Mouse (Mus musculus) erythroblast, embryonic 14.5 days (primary cell): Measurements from ENCODE around the gene Chchd10. TPM values are rescaled to one million over a fixed set of nuclear protein-coding genes. Genes with fewer than 3 reads are reported as not detected.

ENCODE experiments used
- H3K27me3 ChIP-seq: 2 replicates; pipeline ENCODE4 v1.6.1; 2012; ENCODE audit warnings: inconsistent platforms; ENCODE audit not compliant: control insufficient read depth
- H3K36me3 ChIP-seq: 2 replicates; pipeline ENCODE4 v1.6.1; 2012; ENCODE audit warnings: mild to moderate bottlenecking, inconsistent platforms; ENCODE audit not compliant: control insufficient read depth
- H3K4me1 ChIP-seq: 2 replicates; pipeline ENCODE4 v1.6.1; 2012; ENCODE audit warnings: inconsistent platforms; ENCODE audit not compliant: control insufficient read depth
- H3K4me3 ChIP-seq: replicated peaks from 2 replicates; pipeline ENCODE3; 2012; ENCODE audit warnings: moderate library complexity, mild to moderate bottlenecking, inconsistent platforms
- H3K9me3 ChIP-seq: 2 replicates; pipeline ENCODE4 v1.6.1; 2012; ENCODE audit warnings: low read length, inconsistent platforms, mixed read lengths; ENCODE audit not compliant: control insufficient read depth
- GATA1 ChIP-seq: IDR thresholded peaks from 2 replicates; pipeline ENCODE4 v1.6.1; 2012; ENCODE audit warnings: low read length, inconsistent platforms, mixed read lengths
- TAL1 ChIP-seq: IDR thresholded peaks from 3 replicates; pipeline ENCODE4 v1.6.1; 2012; ENCODE audit warnings: low read length, inconsistent platforms, mixed read lengths
- polyA plus RNA-seq: library from polyadenylated mRNA; stranded (reverse); fragments of >175 nt; gene quantifications from 2 replicates; pipeline ENCODE4 v1.2.3, GENCODE M21; 2012

The Chchd10 gene
- polyA plus RNA-seq, 1 experiment: 127 TPM

- no peak for TF ChIP-seq GATA1
- TF ChIP-seq TAL1: no peak
- no peaks in the 10 kb centered on the region for H3K27me3 ChIP-seq
- no peak overlapping the region for H3K4me3 ChIP-seq
- H3K4me1 ChIP-seq: peaks cover 49% of the 10 kb centered on the region
- peaks cover 54% of the 10 kb centered on the region for H3K36me3 ChIP-seq
- no peaks in the 10 kb centered on the region for H3K9me3 ChIP-seq
These were observed 13.9 kb upstream of the Chchd10 start for GRCm38 (mm10) chr10:75919026-75919425.

- Histone ChIP-seq H3K4me1 (peaks cover 49% of the 10 kb centered on the region), H3K9me3 (no peaks in the 10 kb centered on the region), H3K27me3 (peaks cover 10% of the 10 kb centered on the region), H3K4me3 (peak within 1 kb of the TSS; percentile 89), H3K36me3 (peaks cover 34% of the 10 kb centered on the region)
- TF ChIP-seq GATA1: no peak
- TF ChIP-seq TAL1: no peak
These were observed 11.8 kb upstream of the Chchd10 start, which contains the start of gene Smarcb1 for GRCm38 (mm10) chr10:75921026-75921725. Gene Smarcb1 (minus strand): TSS chr10:75921617.

- H3K9me3 ChIP-seq: no peaks in the 10 kb centered on the region
- peak overlapping the region; percentile 89 for H3K4me3 ChIP-seq
- peaks cover 27% of the 10 kb centered on the region for H3K36me3 ChIP-seq
- TF ChIP-seq GATA1: no peak
- no peak for TF ChIP-seq TAL1
- peaks cover 18% of the 10 kb centered on the region for H3K27me3 ChIP-seq
- peaks cover 49% of the 10 kb centered on the region for H3K4me1 ChIP-seq
These were observed 11.0 kb upstream of the Chchd10 start for GRCm38 (mm10) chr10:75921726-75922560.

GRCm38 (mm10) chr10:75924324-75924723, 8.6 kb upstream of the Chchd10 start:
- Histone ChIP-seq H3K36me3 (peaks cover 4% of the 10 kb centered on the region), H3K27me3 (peaks cover 41% of the 10 kb centered on the region), H3K9me3 (no peaks in the 10 kb centered on the region), H3K4me1 (peaks cover 39% of the 10 kb centered on the region), H3K4me3 (no peak overlapping the region)
- TF ChIP-seq TAL1 (no peak), GATA1 (no peak)

GRCm38 (mm10) chr10:75926396-75926795, 6.5 kb upstream of the Chchd10 start:
- no peak for TF ChIP-seq TAL1
- TF ChIP-seq GATA1: no peak
- H3K4me1 ChIP-seq: peaks cover 25% of the 10 kb centered on the region
- H3K4me3 ChIP-seq: no peak overlapping the region
- H3K36me3 ChIP-seq: no peaks in the 10 kb centered on the region
- peaks cover 2% of the 10 kb centered on the region; the same call in 1 of the 2 replicates for H3K9me3 ChIP-seq
- H3K27me3 ChIP-seq: peaks cover 62% of the 10 kb centered on the region

- Histone ChIP-seq H3K9me3 (peaks cover 6% of the 10 kb centered on the region; the same call in 1 of the 2 replicates), H3K27me3 (peaks cover 87% of the 10 kb centered on the region)
- TF ChIP-seq GATA1 (no peak), TAL1 (no peak)
These were observed 2.6 kb upstream of the Chchd10 start for GRCm38 (mm10) chr10:75930304-75930703.

GRCm38 (mm10) chr10:75931311-75931710, 1.6 kb upstream of the Chchd10 start:
- TF ChIP-seq TAL1: no peak
- TF ChIP-seq GATA1: no peak
- Histone ChIP-seq H3K4me1 (peaks cover 31% of the 10 kb centered on the region), H3K9me3 (peaks cover 6% of the 10 kb centered on the region; the same call in 1 of the 2 replicates), H3K27me3 (peaks cover 77% of the 10 kb centered on the region), H3K36me3 (peaks cover 3% of the 10 kb centered on the region), H3K4me3 (no peak overlapping the region)

More at GRCm38 (mm10) chr10:75930304-75930703, 2.6 kb upstream of the Chchd10 start:
- Histone ChIP-seq H3K4me1 (peaks cover 21% of the 10 kb centered on the region), H3K4me3 (no peak overlapping the region), H3K36me3 (no peaks in the 10 kb centered on the region)

GRCm38 (mm10) chr10:75932081-75932678, 750 bp upstream of the Chchd10 start:
- Histone ChIP-seq H3K4me3 (peak overlapping the region; percentile 50), H3K4me1 (peaks cover 40% of the 10 kb centered on the region), H3K27me3 (peaks cover 68% of the 10 kb centered on the region), H3K36me3 (peaks cover 11% of the 10 kb centered on the region), H3K9me3 (peaks cover 6% of the 10 kb centered on the region; the same call in 1 of the 2 replicates)
- TF ChIP-seq GATA1 (no peak), TAL1 (no peak)
